Mouse (Mus musculus) CH12.LX (cell line): ENCODE measurements at regions not wholly inside any gene's neighbourhood (a gene's known extent, or its start where the extent isn't known, plus 50 kb on each side); places are given as distances from the start of the nearest gene placed in this dataset.

Experiments used
- BHLHE40 ChIP-seq: IDR thresholded peaks from 2 replicates; pipeline ENCODE4 v1.6.1; 2011; ENCODE audit warnings: mild to moderate bottlenecking, low read depth, low read length, improper control_type of control experiment
- CTCF ChIP-seq, 2 experiments: IDR thresholded peaks in 1 of 2; conservative IDR thresholded peaks in 1 of 2; 2 replicates each; pipeline ENCODE4 v1.5.1; 2011 to 2012; ENCODE audit warnings: low read depth in 2 of 2, low read length in 2 of 2, improper control_type of control experiment in 1 of 2, inconsistent platforms in 1 of 2, mild to moderate bottlenecking in 1 of 2, moderate library complexity in 1 of 2
- EP300 ChIP-seq: IDR thresholded peaks from 2 replicates; pipeline ENCODE4 v1.6.1; 2011; ENCODE audit warnings: low read length, improper control_type of control experiment
- USF1 ChIP-seq: IDR thresholded peaks from 2 replicates; pipeline ENCODE4 v1.6.1; 2014; ENCODE audit warnings: low read depth, mild to moderate bottlenecking, inconsistent platforms, low read length, improper control_type of control experiment

DNA sequence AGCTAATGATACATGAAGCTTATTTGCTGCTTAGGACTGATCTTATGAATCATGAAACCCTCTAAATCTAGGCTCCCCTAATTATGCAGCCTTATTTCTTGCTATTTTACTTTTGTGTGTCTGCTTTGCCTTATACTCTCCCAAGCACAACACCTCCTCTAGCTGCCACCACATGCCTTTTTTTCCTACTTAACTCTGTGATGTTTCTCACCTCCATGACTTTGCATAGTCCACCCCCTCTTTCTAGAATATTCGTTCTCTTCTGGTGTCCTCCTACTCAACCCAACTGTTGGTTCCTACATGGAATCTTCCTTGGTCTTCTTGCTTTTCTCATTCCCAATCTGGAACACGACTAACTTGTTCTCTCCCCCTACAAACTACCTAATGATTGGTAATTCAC lies 456.7 kb downstream of the Gm21750 start:
- no peak for TF ChIP-seq BHLHE40
- no peak for TF ChIP-seq USF1
- no peak for TF ChIP-seq CTCF (conservative IDR thresholded peaks at IDR 0.05 in 1 of 2, IDR thresholded peaks at IDR 0.05 in 1 of 2; ENCODE audit: low read depth in 2 of 2, low read length in 2 of 2)
- TF ChIP-seq EP300 = no peak
